In genomic region chr7:73595140-73595825, GRCm38 (mm10) we compare ENCODE assay signal across 7 mouse cellular contexts. TPM values are rescaled to one million over a fixed set of nuclear protein-coding genes. Genes with fewer than 3 reads are reported as not detected.
DNase-seq lines count a peak whose midpoint lies in the region; ATAC-seq and TF ChIP-seq lines count a peak whose summit lies in the region.

No protein-coding gene starts in this region.

- 0 out of 2 replicates have a peak, but pooled peaks cover 3% of the 10 kb centered on the region for H3K9me3 ChIP-seq in intestine, embryonic 16.5 days (ENCODE audit: control insufficient read depth, low read length)
- H3K9me3 ChIP-seq in limb, embryonic 10.5 days (replicated peaks): 0 out of 2 replicates have a peak, but pooled peaks cover 3% of the 10 kb centered on the region
- H3K9me3 ChIP-seq in midbrain, embryonic 12.5 days: no peaks in the 10 kb centered on the region

- ATAC-seq in intestine, embryonic 16.5 days: peak; percentile 98
- peak; percentile 98 for ATAC-seq in midbrain, embryonic 12.5 days (ENCODE audit: low FRiP score, low read depth)

- peak; percentile 72 for TF ChIP-seq POLR2A in small intestine, adult 2 months (IDR thresholded peaks at IDR 0.05; ENCODE audit: low read depth, low read length)

- intact Hi-C loops in gastrocnemius, postnatal 36 days (cut with DNase I): loop anchor here (1.0 to 2.0 kb wide), 2 partner anchors 22 to 36 kb away; no protein-coding TSS in a partner anchor

- peak overlapping the region; percentile 66 for H3K4me2 ChIP-seq in intestine, embryonic 16.5 days (ENCODE audit: low read depth, low read length)
- H3K4me2 ChIP-seq in midbrain, embryonic 12.5 days (replicated peaks): peak overlapping the region; percentile 52

- H3K4me1 ChIP-seq in intestine, embryonic 16.5 days (ENCODE audit: control insufficient read depth, insufficient read depth, low read length): peaks cover 28% of the 10 kb centered on the region
- peaks cover 44% of the 10 kb centered on the region for H3K4me1 ChIP-seq in limb, embryonic 10.5 days
- H3K4me1 ChIP-seq in midbrain, embryonic 12.5 days: peaks cover 39% of the 10 kb centered on the region
- H3K4me1 ChIP-seq in small intestine, adult 2 months (ENCODE audit: control insufficient read depth, insufficient read depth, insufficient read length, low read length): peaks cover 10% of the 10 kb centered on the region

- no peaks in the 10 kb centered on the region for H3K27me3 ChIP-seq in intestine, embryonic 16.5 days (replicated peaks; ENCODE audit: control insufficient read depth, insufficient read depth, low read length)
- no peaks in the 10 kb centered on the region for H3K27me3 ChIP-seq in limb, embryonic 10.5 days (ENCODE audit: low read depth, poor library complexity, severe bottlenecking)
- no peaks in the 10 kb centered on the region; the same call in 1 of the 2 replicates for H3K27me3 ChIP-seq in midbrain, embryonic 12.5 days
- H3K27me3 ChIP-seq in small intestine, adult 2 months (ENCODE audit: control insufficient read depth, insufficient read depth, low read length): no peaks in the 10 kb centered on the region

- peak overlapping the region; percentile 94 for H3K27ac ChIP-seq in intestine, embryonic 16.5 days (ENCODE audit: low read length)
- peak overlapping the region; percentile 91 for H3K27ac ChIP-seq in limb, embryonic 10.5 days
- H3K27ac ChIP-seq in midbrain, embryonic 12.5 days (replicated peaks): peak overlapping the region; percentile 79
- peak overlapping the region; percentile 73 for H3K27ac ChIP-seq in small intestine, adult 2 months (ENCODE audit: insufficient read depth, low read depth, low read length)

- peak overlapping the region; percentile 40 for H3K4me3 ChIP-seq in intestine, embryonic 16.5 days (ENCODE audit: low read length)
- H3K4me3 ChIP-seq in limb, embryonic 10.5 days: peak overlapping the region; percentile 39
- peak overlapping the region; percentile 34 for H3K4me3 ChIP-seq in midbrain, embryonic 12.5 days
- peak overlapping the region; percentile 47 for H3K4me3 ChIP-seq in small intestine, adult 2 months (ENCODE audit: low read depth, low read length)

- no peaks in the 10 kb centered on the region for H3K36me3 ChIP-seq in intestine, embryonic 16.5 days (ENCODE audit: control insufficient read depth, insufficient read depth, low read length)
- peaks cover 2% of the 10 kb centered on the region; the same call in 1 of the 2 replicates for H3K36me3 ChIP-seq in limb, embryonic 10.5 days
- no peaks in the 10 kb centered on the region for H3K36me3 ChIP-seq in midbrain, embryonic 12.5 days
- H3K36me3 ChIP-seq in small intestine, adult 2 months (ENCODE audit: control insufficient read depth, insufficient read depth, low read length): no peaks in the 10 kb centered on the region

- no peak for TF ChIP-seq CTCF in small intestine, adult 2 months (IDR thresholded peaks at IDR 0.05; ENCODE audit: extremely low read depth, insufficient read length, insufficient replicate concordance, low read depth, low read length)

- 2% methylated on average over 23 of the region's 23 CpGs for WGBS in intestine, embryonic 16.5 days
- WGBS in limb, embryonic 10.5 days: 3% methylated on average over 23 of the region's 23 CpGs
- WGBS in midbrain, embryonic 12.5 days: 3% methylated on average over 23 of the region's 23 CpGs
- under 1% methylated on average over 23 of the region's 23 CpGs for WGBS in small intestine, adult 2 months

- peak; percentile 94 for DNase-seq in adrenal gland, adult 2 months
- DNase-seq in embryo, embryonic 11.5 days (ENCODE audit: low read depth, low spot score): peak; percentile 92
- peak; percentile 89 to 96 for DNase-seq in gastrocnemius, postnatal 36 days
- DNase-seq in limb, embryonic 10.5 days (ENCODE audit: low spot score): peak; percentile 95

- peak overlapping the region; percentile 64 for H3K9ac ChIP-seq in intestine, embryonic 16.5 days (ENCODE audit: low read depth, low read length)
- peak overlapping the region; percentile 24; the same call in 1 of the 2 replicates for H3K9ac ChIP-seq in midbrain, embryonic 12.5 days (replicated peaks)

RNA-seq across cellular contexts. Expression of gene Chd2, which starts 53.7 kb away (rescaled TPM):
- 10 to 100 TPM; 28.3 to 45.9 TPM for total RNA-seq in adrenal gland, adult 2 months (2021)
- 11.1 and 12.9 TPM in 2 replicates for polyA plus RNA-seq in adrenal gland, adult 2 months (2012; rRNA removed)
- 10 to 100 TPM; 22.4 to 39.9 TPM for total RNA-seq in gastrocnemius, postnatal 36 days (2021)
- polyA plus RNA-seq in intestine, embryonic 16.5 days (2015; fragmentation: Nextera tagmentation; extraction: Ambion mirVana): 40.1 and 41.1 TPM in 2 replicates
- 33.7 and 53.2 TPM in 2 replicates for polyA plus RNA-seq in limb, embryonic 10.5 days (2016; fragmentation: Nextera tagmentation; extraction: Ambion mirVana)
- polyA plus RNA-seq in midbrain, embryonic 12.5 days (2016; fragmentation: Nextera tagmentation; extraction: Ambion mirVana): 54.8 and 61.4 TPM in 2 replicates
- polyA plus RNA-seq in small intestine, adult 2 months (2012; rRNA removed): 12.3 and 28.0 TPM in 2 replicates

Comparison
In these comparisons a context has a peak if more than half of its experiments do, and no peak if none do; other contexts are left out.
1. Peak in every context shown above with its lines: DNase-seq, ATAC-seq, H3K4me3 ChIP-seq and H3K27ac ChIP-seq.